Mouse (Mus musculus) urinary bladder, postnatal 25 days (tissue): ENCODE data around the gene Kcnq1.

Experiments
- DNase-seq: peaks from one replicate; pipeline ENCODE4 v3.0.0; 2022; ENCODE audit warnings: low spot score

Gene Kcnq1

DNA sequence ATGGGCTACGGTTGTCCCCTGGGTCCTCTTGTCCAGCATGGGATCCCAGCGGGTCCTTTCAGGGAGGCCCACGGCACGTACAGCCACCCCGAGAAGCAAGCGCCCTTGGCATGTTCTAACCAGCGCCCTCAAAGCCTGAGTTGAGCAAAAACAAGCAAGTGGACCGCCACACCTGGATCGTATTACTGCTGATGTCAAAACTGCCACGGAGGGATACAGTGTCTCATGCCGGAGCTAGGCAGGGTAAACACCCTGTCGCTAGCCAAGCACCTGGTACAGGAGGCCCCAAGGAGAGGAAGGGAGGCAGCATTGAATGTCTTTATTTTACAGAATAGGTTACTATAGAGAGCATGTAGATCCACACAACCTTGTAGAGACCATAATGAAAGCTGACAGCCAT, 310.2 kb downstream of the Kcnq1 start:
- no peak for DNase-seq

GRCm38 (mm10) chr7:143417875-143418274, 311.7 kb downstream of the Kcnq1 start:
- DNase-seq, result no peak

DNA sequence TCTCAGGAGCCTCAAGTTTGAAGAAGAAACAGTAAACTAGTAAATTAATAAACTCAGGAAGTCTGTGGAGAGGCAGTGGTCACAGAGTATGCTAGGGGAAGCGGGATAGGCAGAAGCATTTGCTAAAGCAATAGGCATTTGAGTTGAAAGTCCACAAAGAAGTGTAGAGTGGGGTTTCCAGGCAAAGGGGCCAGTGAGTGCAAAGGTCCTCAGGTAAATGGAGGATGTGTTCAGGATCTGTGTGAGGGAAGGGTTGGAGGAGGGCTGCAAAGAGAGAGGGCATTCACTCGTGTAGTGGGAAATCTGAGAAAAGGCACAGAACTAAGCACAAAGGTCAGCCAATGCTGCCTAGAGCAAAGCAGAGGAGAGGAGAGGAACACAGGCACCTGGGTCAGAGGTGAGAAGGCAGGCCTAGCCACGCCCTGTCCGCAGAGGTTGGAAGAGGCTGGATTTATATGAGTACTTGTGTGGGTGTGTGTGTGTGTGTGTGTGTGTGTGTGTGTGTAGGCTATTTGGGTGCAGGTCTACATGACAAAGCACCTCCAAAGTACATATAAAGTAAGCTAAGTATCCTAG, 313.5 kb downstream of the Kcnq1 start:
- DNase-seq, result no peak

DNA sequence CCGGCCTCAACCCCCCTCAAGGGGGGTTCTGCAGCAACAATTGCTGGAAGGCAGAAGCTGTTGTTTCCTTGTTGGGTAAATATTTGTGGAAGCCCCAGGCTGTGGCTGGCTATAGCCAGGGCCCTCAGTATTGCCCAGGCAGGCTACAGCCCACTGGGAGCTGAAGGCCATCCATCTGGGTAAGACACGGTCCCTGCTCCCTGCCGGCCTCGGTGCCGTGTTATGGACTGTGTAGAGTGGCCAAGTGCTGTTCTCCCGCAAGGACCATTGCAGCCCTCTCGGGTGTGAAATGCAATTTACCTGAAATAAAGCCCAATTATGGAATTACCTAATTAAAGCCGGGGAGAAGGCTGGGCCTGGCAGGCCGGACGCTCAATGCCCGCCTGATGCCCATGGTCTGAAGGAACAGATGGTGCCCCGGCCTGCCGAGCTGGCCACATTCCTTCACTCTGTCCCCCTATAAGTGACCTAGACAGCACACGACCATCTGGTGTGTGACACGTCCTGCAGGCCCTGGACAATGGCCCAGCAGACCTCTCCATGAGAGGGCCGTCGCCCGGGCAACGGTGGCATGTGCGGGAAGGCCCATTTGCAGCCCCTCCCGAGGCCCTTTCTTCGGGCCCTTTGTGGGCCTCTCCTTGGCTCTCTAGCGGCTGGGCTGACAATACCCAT, 322.1 kb downstream of the Kcnq1 start:
- DNase-seq, result no peak

GRCm38 (mm10) chr7:143428814-143429499, 322.8 kb downstream of the Kcnq1 start:
- no peak for DNase-seq

DNA sequence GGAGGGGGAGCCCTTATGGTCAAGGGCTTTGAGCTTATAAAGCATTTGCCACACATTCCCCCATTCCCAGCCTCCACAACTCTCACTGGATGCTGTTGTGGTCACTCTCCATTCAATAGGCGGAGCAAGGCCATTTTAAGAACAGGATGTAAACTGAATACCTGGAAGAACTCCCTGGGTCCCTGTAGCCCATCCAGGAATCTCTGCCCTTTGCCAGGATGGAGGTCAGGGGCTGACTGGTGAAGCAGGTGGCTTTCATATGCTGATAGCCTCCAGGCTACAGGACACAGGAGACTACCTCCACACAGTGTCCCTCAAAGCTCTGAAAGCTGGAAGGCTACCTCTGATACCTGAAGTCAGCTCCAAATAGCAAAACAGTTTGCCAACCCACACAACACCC, 326.5 kb downstream of the Kcnq1 start:
- no peak for DNase-seq

DNA sequence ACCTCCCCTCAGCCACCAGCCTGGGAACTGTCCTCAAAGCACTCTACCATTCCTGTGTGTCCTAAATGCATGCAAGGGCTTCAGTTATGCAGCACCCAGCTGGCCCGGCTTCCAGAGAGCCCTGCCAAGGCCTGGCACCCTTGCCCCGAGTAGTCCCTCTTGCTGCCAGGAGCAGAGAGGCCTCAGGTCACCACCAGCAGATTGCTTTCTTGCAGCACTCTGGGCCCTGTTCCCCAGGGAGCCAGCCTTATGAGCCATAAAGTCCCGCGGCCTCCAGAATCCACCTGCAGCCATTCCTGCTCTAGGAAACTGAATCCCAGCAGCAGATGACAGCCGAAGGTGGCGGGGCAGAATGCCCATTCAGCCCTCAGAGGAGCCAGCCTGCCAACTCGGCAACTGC, 327.2 kb downstream of the Kcnq1 start:
- no peak for DNase-seq

DNA sequence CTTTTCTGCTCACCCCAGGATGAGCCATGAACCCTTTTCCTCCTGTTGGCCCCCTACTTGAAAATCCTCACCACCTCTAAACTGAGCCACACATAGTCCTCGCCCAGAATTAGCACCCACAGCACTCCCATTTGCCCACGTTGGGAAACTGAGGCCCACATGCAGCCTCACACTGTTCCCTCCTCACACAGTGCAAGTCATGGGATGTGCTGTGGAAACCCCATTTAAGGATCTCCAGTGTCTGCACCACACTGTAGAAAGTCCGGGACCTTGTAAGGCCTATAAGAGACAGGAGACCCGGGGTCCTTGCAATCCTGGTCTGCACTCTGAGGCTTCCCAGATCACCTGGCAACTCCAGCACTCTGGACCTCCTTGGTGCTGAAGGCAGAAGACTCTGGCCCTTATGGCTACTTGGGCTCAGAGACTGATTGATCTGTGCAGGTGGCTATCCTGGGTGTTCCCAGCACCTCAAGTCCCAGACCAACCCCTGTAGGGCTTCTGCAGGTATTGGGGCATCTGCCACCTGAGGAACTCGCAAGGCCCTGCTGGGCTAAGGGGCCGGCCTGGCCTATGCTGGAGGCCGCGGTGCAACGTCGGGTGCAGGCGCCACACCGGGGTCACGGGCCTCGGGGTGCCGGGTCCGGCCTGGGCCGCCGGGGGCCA, 331.2 kb downstream of the Kcnq1 start:
- no peak for DNase-seq

GRCm38 (mm10) chr7:143437894-143438581, 331.9 kb downstream of the Kcnq1 start:
- DNase-seq, result no peak

DNA sequence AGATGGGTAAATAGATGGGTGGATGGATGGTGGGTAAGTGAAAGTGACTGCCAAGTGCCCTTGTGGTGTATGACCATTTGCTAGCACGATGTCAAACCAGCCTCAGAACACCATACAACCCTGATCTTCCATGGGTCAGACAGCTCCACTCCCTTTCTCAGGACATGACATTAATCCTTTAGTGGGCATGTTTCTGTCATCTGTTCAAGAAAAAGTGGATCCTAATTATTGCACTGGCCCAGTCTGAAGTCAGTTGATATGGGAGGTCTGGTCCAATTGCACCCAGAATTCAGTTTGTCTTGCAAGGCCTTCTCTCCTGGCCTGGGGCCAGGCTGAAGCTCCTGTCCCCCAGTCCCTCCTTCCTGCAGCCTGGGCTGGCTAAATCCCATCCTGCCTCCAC, 332.8 kb downstream of the Kcnq1 start:
- no peak for DNase-seq

DNA sequence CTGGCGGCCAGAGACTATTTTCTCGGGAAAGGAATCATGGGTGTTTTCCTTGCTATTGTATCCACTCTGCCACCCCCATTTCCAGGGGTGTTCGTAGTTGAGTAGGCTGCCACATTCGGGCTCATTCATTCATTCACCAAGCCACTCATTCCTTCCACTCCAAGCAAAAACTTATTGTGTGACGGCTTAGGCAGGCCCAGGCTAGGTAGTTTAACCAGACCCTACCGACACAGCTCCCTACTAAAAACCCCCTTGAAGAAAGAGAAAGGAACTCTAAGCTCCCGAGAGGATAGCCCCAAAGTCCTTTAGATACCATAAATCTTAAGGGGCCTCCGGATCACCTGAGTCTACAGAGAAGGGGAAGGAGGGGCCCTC, 338.4 kb downstream of the Kcnq1 start:
- DNase-seq, result no peak

- no peak for DNase-seq
Observed at GRCm38 (mm10) chr7:143444955-143445648, 338.9 kb downstream of the Kcnq1 start.

GRCm38 (mm10) chr7:143445651-143446460, 339.7 kb downstream of the Kcnq1 start:
- no peak for DNase-seq

GRCm38 (mm10) chr7:143447130-143447529, 341.0 kb downstream of the Kcnq1 start:
- no peak for DNase-seq

DNA sequence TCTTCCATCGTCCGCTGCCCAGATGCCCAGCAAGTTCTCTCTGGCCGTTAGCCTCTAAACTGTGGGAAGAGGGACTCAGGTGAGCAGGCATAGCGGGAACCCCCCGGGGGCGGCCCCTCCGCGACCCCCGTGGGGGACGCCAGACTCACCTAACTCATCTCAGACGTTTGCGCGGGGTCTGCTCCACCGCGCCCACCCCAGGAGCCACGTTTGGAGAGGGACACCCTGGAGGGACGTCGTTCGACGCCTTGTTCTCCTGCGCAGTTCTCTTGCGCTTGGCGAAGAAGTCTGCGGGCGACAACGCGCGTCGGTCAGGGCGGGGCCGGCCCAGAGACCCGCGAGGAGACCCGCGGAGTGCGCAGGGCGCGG, 352.8 kb downstream of the Kcnq1 start:
- DNase-seq, result no peak

GRCm38 (mm10) chr7:143459332-143460211, 353.4 kb downstream of the Kcnq1 start:
- DNase-seq, result peak; percentile 33

DNA sequence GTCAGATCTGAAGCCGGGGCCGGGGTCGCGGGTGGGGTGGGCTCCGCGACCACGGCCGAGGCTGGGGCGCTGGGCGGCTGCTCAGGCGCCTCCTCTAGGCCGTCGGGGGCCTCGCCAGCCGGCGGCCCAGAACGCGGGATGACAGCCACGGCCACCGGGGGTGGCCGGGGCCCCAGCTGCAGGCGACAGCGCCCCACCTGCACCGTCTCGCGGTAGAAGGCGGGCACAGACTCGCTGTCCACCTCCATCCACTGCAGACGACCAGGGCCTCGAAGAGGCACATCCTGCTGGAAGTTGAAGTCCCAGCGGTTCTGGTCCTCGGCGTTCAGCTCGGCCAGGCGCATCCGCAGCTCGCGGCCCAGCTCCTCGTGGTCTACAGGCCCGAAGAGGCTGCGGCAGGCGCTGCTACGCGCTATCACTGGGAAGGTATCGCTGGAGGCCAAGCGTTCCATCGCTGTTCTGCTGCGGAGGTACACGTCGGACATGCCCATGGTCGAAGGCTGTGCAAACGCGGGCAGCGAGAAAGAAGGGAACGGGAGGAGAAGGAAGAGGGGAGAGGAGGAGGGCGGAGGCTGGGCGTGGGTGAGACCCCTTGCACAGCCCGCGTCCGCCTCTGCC, 354.2 kb downstream of the Kcnq1 start:
- DNase-seq, result no peak

GRCm38 (mm10) chr7:143460874-143461273, 354.7 kb downstream of the Kcnq1 start, which contains the start of gene Cdkn1c:
TSS of gene Cdkn1c (minus strand) at chr7:143461050.
- DNase-seq, result peak; percentile 78

DNA sequence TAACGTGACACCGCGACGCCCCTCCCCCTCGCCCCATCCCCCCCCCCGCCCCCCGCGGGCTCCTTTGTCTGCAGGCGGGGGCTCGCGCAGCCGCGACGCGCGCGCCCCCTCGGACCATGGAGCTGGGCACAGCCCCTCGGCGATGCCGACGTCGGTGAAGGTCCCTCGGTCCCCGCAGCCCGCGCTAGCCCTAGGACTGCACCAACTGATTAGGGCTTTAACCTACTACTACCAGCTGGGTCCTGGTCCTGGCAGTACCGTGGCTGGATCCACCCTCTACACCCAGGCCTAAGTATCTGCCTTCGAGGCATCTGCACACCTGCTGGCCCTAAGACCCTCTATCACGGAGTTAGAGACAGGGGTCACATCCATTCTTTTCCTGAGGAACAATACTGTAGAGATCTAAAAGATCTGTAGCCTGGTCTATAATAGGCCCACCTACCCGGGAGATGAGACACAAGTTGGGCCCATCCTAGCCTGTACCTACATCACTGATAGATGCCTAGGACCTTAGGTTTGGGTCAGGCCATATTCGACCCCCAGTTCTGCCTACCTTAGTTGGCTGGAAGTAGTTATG, 355.2 kb downstream of the Kcnq1 start:
- no peak for DNase-seq
